ENCODE assay signal across 10 mouse cellular contexts in the genomic region with DNA sequence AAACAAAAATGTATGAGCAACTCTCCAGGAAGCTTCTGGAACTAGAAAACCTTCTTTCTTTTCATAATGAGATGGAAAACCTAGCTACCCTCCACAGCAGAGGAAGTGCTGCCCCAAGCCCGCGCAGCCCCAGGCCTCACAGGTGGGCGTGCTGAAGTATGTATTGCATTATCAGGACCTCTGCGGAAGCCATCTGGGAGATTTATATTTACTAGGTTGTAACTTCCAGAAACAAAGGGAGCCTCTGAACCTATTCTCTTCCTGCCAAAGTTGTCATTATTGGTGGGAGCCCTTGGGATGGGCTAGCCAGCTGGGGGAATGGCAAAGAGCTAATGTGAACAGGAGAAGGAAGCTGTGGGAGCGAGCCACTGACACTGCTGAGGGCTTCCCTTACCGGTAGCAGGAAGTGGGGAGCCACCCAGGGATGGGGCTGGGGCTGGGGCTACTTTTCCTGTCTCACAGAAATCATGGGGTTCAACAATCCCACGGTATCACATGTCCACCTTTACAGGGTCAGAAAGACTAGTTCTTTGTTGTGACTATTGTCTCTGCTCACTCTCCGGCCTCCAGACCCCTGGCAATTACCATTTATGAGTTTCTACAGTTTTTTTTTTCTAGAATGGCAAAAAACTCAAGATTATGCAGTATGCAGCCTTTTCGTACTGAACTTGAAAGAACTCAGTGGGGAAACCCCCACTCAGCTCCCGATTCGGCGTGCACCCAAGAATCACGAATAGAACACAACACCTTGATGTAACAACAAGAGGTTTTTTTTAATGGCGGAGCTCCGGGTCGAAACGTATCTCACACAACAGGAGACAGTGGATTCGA. TPM values are rescaled to one million over a fixed set of nuclear protein-coding genes. Genes with fewer than 3 reads are reported as not detected.
DNase-seq lines count a peak whose midpoint lies in the region; ATAC-seq lines count a peak whose summit lies in the region.
"Had no signal": no experiment of that assay in that cellular context is flagged by ENCODE, and none has a peak within 500 bp of the region (broad histone marks: within the 10 kb centered on the region; RNA-seq: fewer than 3 reads in every experiment).

No protein-coding gene starts in this region.

- H3K9ac ChIP-seq in kidney, embryonic 14.5 days (ENCODE audit: low read depth, low read length), result no peak overlapping the region
- no peak overlapping the region for H3K9ac ChIP-seq in heart, embryonic 13.5 days

- no peak for ATAC-seq in kidney, embryonic 14.5 days (ENCODE audit: low FRiP score, low TSS enrichment)
- ATAC-seq in CD4-positive, CD25-positive, alpha-beta regulatory T cell, adult 4 months, result peak; percentile 65
- ATAC-seq in heart, embryonic 13.5 days (ENCODE audit: extremely low read depth, insufficient number of reproducible peaks, low FRiP score, low TSS enrichment), result no peak
- ATAC-seq in megakaryocyte, adult 5-6 weeks (ENCODE audit: poor library complexity, severe bottlenecking), result peak; percentile 68
- ATAC-seq in monocyte, adult 5-6 weeks (replicated peaks; ENCODE audit: insufficient number of reproducible peaks, low FRiP score, low TSS enrichment, poor library complexity, severe bottlenecking), result no peak

- H3K27me3 ChIP-seq in kidney, embryonic 14.5 days (ENCODE audit: control insufficient read depth, insufficient read depth, low read length), result no peaks in the 10 kb centered on the region
- H3K27me3 ChIP-seq in heart, embryonic 13.5 days (replicated peaks), result no peaks in the 10 kb centered on the region

- no peaks in the 10 kb centered on the region for H3K9me3 ChIP-seq in kidney, embryonic 14.5 days (ENCODE audit: control insufficient read depth, low read length)
- H3K9me3 ChIP-seq in heart, embryonic 13.5 days, result no peaks in the 10 kb centered on the region

- H3K27ac ChIP-seq in kidney, embryonic 14.5 days (ENCODE audit: low read depth, low read length), result peak overlapping the region; percentile 55; the same call in 1 of the 2 replicates
- peak overlapping the region; percentile 71 for H3K27ac ChIP-seq in heart, embryonic 13.5 days (replicated peaks)

- H3K4me2 ChIP-seq in kidney, embryonic 14.5 days (replicated peaks; ENCODE audit: low read depth, low read length), result no peak overlapping the region
- no peak overlapping the region for H3K4me2 ChIP-seq in heart, embryonic 13.5 days

- H3K4me1 ChIP-seq in kidney, embryonic 14.5 days (ENCODE audit: control insufficient read depth, insufficient read depth, low read length), result peaks cover 13% of the 10 kb centered on the region
- peaks cover 39% of the 10 kb centered on the region for H3K4me1 ChIP-seq in heart, embryonic 13.5 days

- no peak overlapping the region for H3K4me3 ChIP-seq in kidney, embryonic 14.5 days (ENCODE audit: low read length)
- H3K4me3 ChIP-seq in heart, embryonic 13.5 days, result no peak overlapping the region

- H3K36me3 ChIP-seq in kidney, embryonic 14.5 days (ENCODE audit: control insufficient read depth, insufficient read depth, low read length), result no peaks in the 10 kb centered on the region
- H3K36me3 ChIP-seq in heart, embryonic 13.5 days, result no peaks in the 10 kb centered on the region

- DNase-seq in kidney, postnatal 14 days, result no peak
- no peak for DNase-seq in layer of hippocampus, adult 9-11 months
- DNase-seq in adrenal gland, postnatal 25 days, result no peak
- DNase-seq: kidney, adult 11 months; retina, postnatal 1 day had no signal

- WGBS in kidney, embryonic 14.5 days, result 75% methylated on average over 18 of the region's 18 CpGs
- 75% methylated on average over 18 of the region's 18 CpGs for WGBS in heart, embryonic 13.5 days

RNA-seq across cellular contexts. Expression of gene Elmo1, which starts 44.2 kb away (rescaled TPM):
- polyA plus RNA-seq in kidney, embryonic 14.5 days (2014; fragmentation: Nextera tagmentation; extraction: Ambion mirVana), result 7.9 and 15.4 TPM in 2 replicates
- polyA plus RNA-seq in CD4-positive, CD25-positive, alpha-beta regulatory T cell, adult 4 months (2017; shearing (Covaris generic)), result 100 to 1,000 TPM; 100 to 111 TPM
- polyA plus RNA-seq in heart, embryonic 13.5 days (2015; fragmentation: Nextera tagmentation; extraction: Ambion mirVana), result 9.3 and 9.5 TPM in 2 replicates
- 69.9 and 81.4 TPM in 2 replicates for total RNA-seq in megakaryocyte, adult 5-6 weeks (2015)
- 37.1 and 45.1 TPM in 2 replicates for total RNA-seq in megakaryocyte, adult 5-6 weeks (2017)
- 61.8 to 124 TPM (median 71.9 TPM) in 3 replicates for total RNA-seq in monocyte, adult 5-6 weeks (2017)
- 18.8 and 22.2 TPM in 2 replicates for total RNA-seq in adrenal gland, postnatal 25 days (2021)

Comparison
In these comparisons a context has a peak if more than half of its experiments do, and no peak if none do; other contexts are left out.
1. ATAC-seq: peak in CD4-positive, CD25-positive, alpha-beta regulatory T cell, adult 4 months (single experiment) and megakaryocyte, adult 5-6 weeks (single experiment); none in kidney, embryonic 14.5 days (single experiment), heart, embryonic 13.5 days (single experiment) and monocyte, adult 5-6 weeks (single experiment).